In genomic region chr16:49812821-49813616, GRCm38 (mm10) we compare ENCODE assay signal across 17 mouse cellular contexts. TPM values are rescaled to one million over a fixed set of nuclear protein-coding genes. Genes with fewer than 3 reads are reported as not detected.
A peak's percentile ranks its signal among the peaks of the same experiment; 100 is the strongest.
DNase-seq lines count a peak whose midpoint lies in the region; ATAC-seq lines count a peak whose summit lies in the region.
"Had no signal": no experiment of that assay in that cellular context is flagged by ENCODE, and none has a peak within 500 bp of the region (broad histone marks: within the 10 kb centered on the region; RNA-seq: fewer than 3 reads in every experiment).

No protein-coding gene starts in this region.

- no peaks in the 10 kb centered on the region for H3K27me3 ChIP-seq in forebrain, embryonic 12.5 days
- no peaks in the 10 kb centered on the region for H3K27me3 ChIP-seq in forebrain, embryonic 11.5 days (ENCODE audit: control insufficient read depth, insufficient read depth, low read length)
- no peaks in the 10 kb centered on the region for H3K27me3 ChIP-seq in embryonic facial prominence, embryonic 12.5 days
- no peaks in the 10 kb centered on the region for H3K27me3 ChIP-seq in limb, embryonic 10.5 days (ENCODE audit: low read depth, poor library complexity, severe bottlenecking)
- H3K27me3 ChIP-seq: liver, embryonic 13.5 days had no signal

- peak; percentile 36; the same call in 1 of the 2 replicates for ATAC-seq in forebrain, embryonic 12.5 days (ENCODE audit: low FRiP score)
- ATAC-seq in forebrain, embryonic 11.5 days (replicated peaks; ENCODE audit: low FRiP score): no peak
- ATAC-seq in embryonic facial prominence, embryonic 12.5 days (ENCODE audit: insufficient number of reproducible peaks, insufficient read depth, low FRiP score, low TSS enrichment): peak; percentile 59; the same call in 1 of the 2 replicates
- ATAC-seq: intestine, postnatal 0 days had no signal

- no peak overlapping the region for H3K4me2 ChIP-seq in forebrain, embryonic 12.5 days
- no peak overlapping the region for H3K4me2 ChIP-seq in forebrain, embryonic 11.5 days (ENCODE audit: low read depth, low read length, severe bottlenecking)
- no peak overlapping the region for H3K4me2 ChIP-seq in embryonic facial prominence, embryonic 12.5 days (replicated peaks)
- H3K4me2 ChIP-seq: liver, embryonic 13.5 days; midbrain, embryonic 11.5 days had no signal

- DNase-seq in forebrain, embryonic 11.5 days (ENCODE audit: low spot score): no peak
- peak; percentile 71 for DNase-seq in NIH3T3 (ENCODE audit: low read depth)
- no peak for DNase-seq in limb, embryonic 10.5 days (ENCODE audit: low spot score)
- no peak for DNase-seq in gastrocnemius, adult 18-20 months (ENCODE audit: low spot score)
- no peak for DNase-seq in testis, postnatal 10 days (ENCODE audit: low spot score)
- DNase-seq in right cerebral cortex, adult 18-20 months: no peak
- DNase-seq: B cell, adult 2 months; heart, adult 18-20 months; kidney, postnatal 25 days; liver, embryonic 13.5 days; lung, postnatal 4 days had no signal

- H3K9ac ChIP-seq in forebrain, embryonic 12.5 days: no peak overlapping the region
- no peak overlapping the region for H3K9ac ChIP-seq in forebrain, embryonic 11.5 days (ENCODE audit: low read length)
- no peak overlapping the region for H3K9ac ChIP-seq in embryonic facial prominence, embryonic 12.5 days
- H3K9ac ChIP-seq: liver, embryonic 13.5 days had no signal

- no peaks in the 10 kb centered on the region for H3K4me1 ChIP-seq in forebrain, embryonic 12.5 days
- no peaks in the 10 kb centered on the region for H3K4me1 ChIP-seq in forebrain, embryonic 11.5 days (replicated peaks; ENCODE audit: control insufficient read depth, insufficient read depth, low read length)
- 0 out of 2 replicates have a peak, but pooled peaks cover 5% of the 10 kb centered on the region for H3K4me1 ChIP-seq in embryonic facial prominence, embryonic 12.5 days
- peaks cover 12% of the 10 kb centered on the region for H3K4me1 ChIP-seq in limb, embryonic 10.5 days

- H3K27ac ChIP-seq in forebrain, embryonic 12.5 days: no peak overlapping the region
- no peak overlapping the region for H3K27ac ChIP-seq in forebrain, embryonic 11.5 days (ENCODE audit: low read depth, low read length)
- H3K27ac ChIP-seq in embryonic facial prominence, embryonic 12.5 days: no peak overlapping the region
- peak overlapping the region; percentile 65 for H3K27ac ChIP-seq in limb, embryonic 10.5 days
- H3K27ac ChIP-seq: liver, embryonic 13.5 days; stomach, postnatal 0 days had no signal

- H3K9me3 ChIP-seq in forebrain, embryonic 12.5 days: no peaks in the 10 kb centered on the region
- no peaks in the 10 kb centered on the region for H3K9me3 ChIP-seq in forebrain, embryonic 11.5 days (ENCODE audit: control insufficient read depth, low read length)
- no peaks in the 10 kb centered on the region for H3K9me3 ChIP-seq in embryonic facial prominence, embryonic 12.5 days
- no peaks in the 10 kb centered on the region for H3K9me3 ChIP-seq in limb, embryonic 10.5 days (replicated peaks)
- H3K9me3 ChIP-seq: liver, embryonic 13.5 days had no signal

- H3K4me3 ChIP-seq in forebrain, embryonic 12.5 days (replicated peaks): no peak overlapping the region
- no peak overlapping the region for H3K4me3 ChIP-seq in forebrain, embryonic 11.5 days (ENCODE audit: low read depth, low read length)
- no peak overlapping the region for H3K4me3 ChIP-seq in embryonic facial prominence, embryonic 12.5 days
- no peak overlapping the region for H3K4me3 ChIP-seq in limb, embryonic 10.5 days
- H3K4me3 ChIP-seq: liver, embryonic 13.5 days; myocyte had no signal

- H3K36me3 ChIP-seq in forebrain, embryonic 12.5 days (replicated peaks): no peaks in the 10 kb centered on the region
- no peaks in the 10 kb centered on the region for H3K36me3 ChIP-seq in forebrain, embryonic 11.5 days (ENCODE audit: control insufficient read depth, insufficient read depth, low read length)
- H3K36me3 ChIP-seq in embryonic facial prominence, embryonic 12.5 days: no peaks in the 10 kb centered on the region
- H3K36me3 ChIP-seq in limb, embryonic 10.5 days: no peaks in the 10 kb centered on the region
- H3K36me3 ChIP-seq: liver, embryonic 13.5 days had no signal

- 65% methylated on average over 10 of the region's 10 CpGs for WGBS in forebrain, embryonic 12.5 days
- 63% methylated on average over 10 of the region's 10 CpGs for WGBS in forebrain, embryonic 11.5 days
- WGBS in embryonic facial prominence, embryonic 12.5 days: 25% methylated on average over 10 of the region's 10 CpGs
- 42% methylated on average over 10 of the region's 10 CpGs for WGBS in limb, embryonic 10.5 days

RNA-seq across cellular contexts. Expression of gene Cd47, which starts 12.7 kb away (rescaled TPM):
- 61.0 and 61.4 TPM in 2 replicates for polyA plus RNA-seq in forebrain, embryonic 12.5 days (2016; fragmentation: Nextera tagmentation; extraction: Ambion mirVana)
- 45.4 and 47.6 TPM in 2 replicates for polyA plus RNA-seq in forebrain, embryonic 11.5 days (2014; fragmentation: Nextera tagmentation; extraction: Ambion mirVana)
- 57.3 and 59.8 TPM in 2 replicates for polyA plus RNA-seq in embryonic facial prominence, embryonic 12.5 days (2016; fragmentation: Nextera tagmentation; extraction: Ambion mirVana)
- polyA plus RNA-seq in limb, embryonic 10.5 days (2016; fragmentation: Nextera tagmentation; extraction: Ambion mirVana): 21.3 and 26.6 TPM in 2 replicates
- 10 to 100 TPM; 22.4 to 26.8 TPM for total RNA-seq in gastrocnemius, adult 18-20 months (2021)
